In the genomic region with DNA sequence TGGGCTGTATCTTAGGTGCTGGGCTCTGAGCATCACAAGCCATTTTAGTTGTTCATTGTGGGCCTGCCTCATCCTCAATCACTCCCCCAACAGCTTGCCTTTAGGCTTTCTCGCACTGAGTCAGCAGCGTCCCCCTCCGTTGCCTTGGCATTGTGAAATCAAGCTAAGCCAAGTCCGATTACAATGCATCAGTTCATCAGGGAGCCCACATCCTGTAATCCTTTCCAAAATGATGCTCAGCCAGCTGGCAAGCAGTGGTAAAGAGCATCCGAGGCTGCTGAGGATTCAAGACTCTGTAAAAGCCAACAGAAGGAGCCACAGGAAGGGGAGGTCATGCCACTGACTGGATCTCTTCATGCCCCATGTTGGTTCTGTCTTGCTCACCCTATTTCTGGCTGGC, we compare ENCODE assay signal across 9 mouse cellular contexts. TPM values are rescaled to one million over a fixed set of nuclear protein-coding genes. Genes with fewer than 3 reads are reported as not detected.
DNase-seq lines count a peak whose midpoint lies in the region; ATAC-seq and TF ChIP-seq lines count a peak whose summit lies in the region.
"Had no signal": no experiment of that assay in that cellular context is flagged by ENCODE, and none has a peak within 500 bp of the region (broad histone marks: within the 10 kb centered on the region; RNA-seq: fewer than 3 reads in every experiment).

No protein-coding gene starts in this region.

- ATAC-seq in frontal cortex, adult (ENCODE audit: low TSS enrichment), result peak; percentile 74

- no peak for TF ChIP-seq POLR2A in lung, adult 2 months (IDR thresholded peaks at IDR 0.05; ENCODE audit: borderline replicate concordance, extremely low read depth, low read depth, low read length)

- no peak overlapping the region for H3K4me3 ChIP-seq in lung, adult 2 months (replicated peaks; ENCODE audit: extremely low read depth, low read depth, low read length)
- H3K4me3 ChIP-seq: stomach, embryonic 15.5 days had no signal

- H3K4me1 ChIP-seq in lung, adult 2 months (ENCODE audit: control insufficient read depth, insufficient read depth, low read length), result no peaks in the 10 kb centered on the region
- H3K4me1 ChIP-seq: stomach, embryonic 15.5 days had no signal

- DNase-seq in lung, adult 18-20 months, result peak; percentile 42 to 43
- no peak for DNase-seq in lung, adult 2 months
- DNase-seq in left cerebral cortex, adult 8-10 months (ENCODE audit: low spot score in 2 of 2), result peak; percentile 19 to 74
- DNase-seq in right cerebral cortex, postnatal 25 days, result peak; percentile 67
- no peak for DNase-seq in urinary bladder, postnatal 14 days (ENCODE audit: low spot score)
- no peak for DNase-seq in natural killer cell, adult 2 months (ENCODE audit: low spot score in 2 of 2)
- DNase-seq in spleen, adult 18-20 months, result no peak

- 48% methylated on average over 5 of the region's 5 CpGs for WGBS in lung, adult 2 months

- TF ChIP-seq CTCF in lung, adult 2 months (IDR thresholded peaks at IDR 0.05; ENCODE audit: insufficient read depth, low read length), result no peak

RNA-seq across cellular contexts. Expression of a gene that starts 15.3 kb away (rescaled TPM):
- polyA plus RNA-seq in lung, adult 2 months (2012; rRNA removed), result 1.3 and 1.5 TPM in 2 replicates
- not detected for total RNA-seq in left cerebral cortex, adult 8-10 months (2022)

RNA-seq across cellular contexts. Expression of a gene that starts 32.9 kb away (rescaled TPM):
- 10.1 and 11.0 TPM in 2 replicates for polyA plus RNA-seq in lung, adult 2 months (2012; rRNA removed)
- under 1 TPM in 1 of 4 experiments, not detected in 3; 0.20 TPM for total RNA-seq in left cerebral cortex, adult 8-10 months (2022)

Comparison
In these comparisons a context has a peak if more than half of its experiments do, and no peak if none do; other contexts are left out.
1. DNase-seq: peak in lung, adult 18-20 months (2 of 2), left cerebral cortex, adult 8-10 months (2 of 2) and right cerebral cortex, postnatal 25 days (single experiment); none in lung, adult 2 months (single experiment), urinary bladder, postnatal 14 days (single experiment), natural killer cell, adult 2 months (0 of 2) and spleen, adult 18-20 months (0 of 2).